Mouse (Mus musculus): ENCODE data around the gene Sprr2b.
"Not testable (repeated sequence)": the region's sequence is repeated elsewhere in the genome, so short reads cannot be mapped to it uniquely, and the experiment has no call there.

Gene Sprr2b

GRCm38 (mm10) chr3:92316320-92316719 lies at the start of gene Sprr2b:
Gene Sprr2b (plus strand): TSS chr3:92316620.
- no peak for DNase-seq (ENCODE audit: low spot score in 2 of 2)

DNA sequence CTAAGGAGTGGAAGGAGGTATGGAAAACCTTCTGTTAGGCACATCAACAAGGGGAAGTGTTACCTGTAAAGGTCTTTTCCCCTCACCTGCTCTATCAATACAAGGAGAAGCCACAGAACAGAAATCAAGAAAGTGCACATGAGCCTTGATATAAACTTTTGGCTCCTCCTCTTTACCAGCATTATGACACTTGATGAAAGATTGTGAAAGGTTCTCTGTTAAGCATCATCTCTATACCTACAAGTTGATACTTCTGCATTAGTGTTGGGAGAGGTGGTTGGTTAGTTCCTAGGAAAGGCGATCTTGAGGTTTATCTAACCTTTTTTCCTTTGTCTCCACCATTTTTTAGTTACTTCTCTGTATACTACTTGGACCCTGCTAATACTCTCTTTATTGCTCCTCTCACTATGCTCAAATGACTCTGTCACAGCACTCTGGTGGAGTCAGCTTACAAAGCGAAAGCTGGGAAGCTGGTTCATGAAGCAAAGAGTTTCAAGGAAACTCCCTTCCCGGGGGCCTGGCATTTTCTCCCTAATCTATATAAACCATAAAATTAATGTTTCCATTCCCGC lies 44.9 kb upstream of the Sprr2b start:
- not testable (repeated sequence) for DNase-seq (ENCODE audit: low spot score in 2 of 2)

GRCm38 (mm10) chr3:92273504-92273903 lies 42.9 kb upstream of the Sprr2b start:
- not testable (repeated sequence) for DNase-seq (ENCODE audit: low spot score in 2 of 2)

DNA sequence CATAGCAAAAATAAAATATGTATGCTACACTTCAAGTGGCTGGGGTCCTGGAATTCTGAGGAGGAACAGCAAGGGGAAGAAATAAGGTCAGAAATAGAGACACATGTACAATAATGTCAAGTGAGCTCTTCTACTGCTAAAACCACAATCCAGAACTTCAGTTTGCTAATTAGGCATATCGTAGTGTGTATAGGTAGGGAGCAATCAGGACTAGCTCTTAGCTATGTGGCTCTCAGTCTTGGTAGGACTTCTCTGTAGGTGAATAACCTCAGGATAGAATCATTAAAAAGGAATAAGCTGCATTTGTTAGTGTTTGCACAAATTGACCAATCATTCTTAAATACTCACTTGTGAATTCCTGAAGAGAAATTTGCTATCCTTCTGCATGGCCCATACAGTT lies 42.4 kb upstream of the Sprr2b start:
- not testable (repeated sequence) for DNase-seq (ENCODE audit: low spot score in 2 of 2)

GRCm38 (mm10) chr3:92279663-92280062 lies 36.8 kb upstream of the Sprr2b start:
- DNase-seq (ENCODE audit: low spot score in 2 of 2) = not testable (repeated sequence)

DNA sequence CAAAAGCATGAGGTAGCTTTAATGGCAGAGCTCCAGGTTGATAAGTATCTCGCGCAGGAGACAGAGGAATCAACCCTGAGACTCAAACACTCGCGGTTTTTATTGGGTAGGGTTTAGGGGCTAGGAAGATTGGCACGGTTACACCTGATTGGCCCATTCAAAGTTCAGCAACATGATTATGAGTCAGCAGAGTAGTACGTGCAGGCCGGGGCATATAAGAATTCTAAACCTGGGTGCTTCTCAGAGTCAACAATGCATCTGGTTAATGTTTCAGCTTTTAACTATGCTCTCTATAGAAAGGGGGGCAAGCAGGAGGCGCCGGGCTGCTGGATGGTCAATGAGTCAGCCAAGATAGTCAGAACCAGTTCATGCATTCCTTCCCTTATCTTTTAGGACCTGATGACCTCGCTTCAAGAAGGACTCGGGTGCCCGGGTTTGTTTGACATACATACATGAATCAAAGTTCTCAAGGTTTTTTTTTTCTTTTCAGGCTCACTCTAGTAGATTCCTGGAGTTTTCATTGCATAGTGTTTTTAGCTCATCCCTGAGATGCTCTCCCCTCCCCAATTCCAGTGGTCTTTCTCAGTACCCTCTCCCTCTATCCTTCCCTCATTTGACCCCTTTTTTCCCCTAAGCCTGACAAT lies 35.3 kb upstream of the Sprr2b start:
- DNase-seq (ENCODE audit: low spot score in 2 of 2) = not testable (repeated sequence)

DNA sequence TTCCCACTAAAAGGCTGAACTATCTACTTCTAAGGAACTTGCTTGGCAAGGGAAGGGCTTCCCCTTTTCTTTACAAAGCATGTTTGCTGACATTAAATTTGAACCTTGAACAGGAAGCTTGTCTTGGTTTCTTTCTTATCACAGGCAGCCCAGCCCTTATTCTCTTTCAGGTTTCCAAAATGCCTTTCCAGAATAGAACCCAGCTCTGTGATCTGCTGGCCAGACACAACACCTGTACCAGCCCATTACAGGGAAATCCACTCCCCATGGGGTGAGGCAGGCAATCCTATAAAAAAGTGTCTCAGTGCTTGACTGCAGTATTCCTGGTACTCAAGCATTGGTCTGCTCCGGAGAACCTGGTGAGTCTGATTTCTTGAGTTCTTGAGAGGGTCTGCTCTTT lies 31.3 kb upstream of the Sprr2b start, which contains the start of gene Sprr2a3:
Gene Sprr2a3, plus strand, starts transcription at position 317 of the 400 bp plus-strand sequence.
- DNase-seq (ENCODE audit: low spot score in 2 of 2) = not testable (repeated sequence)

- DNase-seq (ENCODE audit: low spot score in 2 of 2) = not testable (repeated sequence)
Observed at GRCm38 (mm10) chr3:92288489-92288888, 27.9 kb upstream of the Sprr2b start.

- DNase-seq (ENCODE audit: low spot score in 2 of 2) = no peak
Observed at GRCm38 (mm10) chr3:92307406-92307805, 9.0 kb upstream of the Sprr2b start.

- no peak for DNase-seq (ENCODE audit: low spot score in 2 of 2)
Observed at GRCm38 (mm10) chr3:92317384-92317783, 964 bp downstream of the Sprr2b start.

- no peak for DNase-seq (ENCODE audit: low spot score in 2 of 2)
Observed at GRCm38 (mm10) chr3:92336278-92336677, 19.9 kb downstream of the Sprr2b start.

DNA sequence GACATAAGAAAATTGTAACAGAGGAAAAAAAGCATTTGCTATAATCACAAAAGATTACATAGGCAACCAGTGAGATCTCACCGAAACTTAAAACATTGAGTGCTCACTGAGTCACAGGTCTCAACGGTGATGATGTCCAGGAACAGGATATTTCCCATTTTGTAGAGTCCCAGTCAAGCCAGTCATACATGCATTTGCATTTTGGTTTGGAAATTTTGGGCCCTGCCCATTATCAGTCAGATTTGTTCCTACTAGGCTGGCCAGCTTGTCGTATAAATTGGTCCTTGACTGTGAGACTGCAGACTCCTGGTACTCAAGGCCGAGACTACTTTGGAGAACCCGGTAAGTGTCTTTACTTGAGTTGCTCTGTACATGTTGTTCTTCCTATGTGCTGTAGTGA lies 22.4 kb downstream of the Sprr2b start, which contains the start of gene Sprr2d:
Gene Sprr2d, plus strand, starts transcription at position 301 of the 400 bp plus-strand sequence.
- DNase-seq (ENCODE audit: low spot score in 2 of 2) = no peak

GRCm38 (mm10) chr3:92351843-92352242 lies 35.4 kb downstream of the Sprr2b start, which contains the start of gene Sprr2e:
Gene Sprr2e (plus strand): TSS chr3:92352143.
- DNase-seq (ENCODE audit: low spot score in 2 of 2) = no peak

GRCm38 (mm10) chr3:92361619-92362018 lies 45.2 kb downstream of the Sprr2b start:
- no peak for DNase-seq (ENCODE audit: low spot score in 2 of 2)

DNA sequence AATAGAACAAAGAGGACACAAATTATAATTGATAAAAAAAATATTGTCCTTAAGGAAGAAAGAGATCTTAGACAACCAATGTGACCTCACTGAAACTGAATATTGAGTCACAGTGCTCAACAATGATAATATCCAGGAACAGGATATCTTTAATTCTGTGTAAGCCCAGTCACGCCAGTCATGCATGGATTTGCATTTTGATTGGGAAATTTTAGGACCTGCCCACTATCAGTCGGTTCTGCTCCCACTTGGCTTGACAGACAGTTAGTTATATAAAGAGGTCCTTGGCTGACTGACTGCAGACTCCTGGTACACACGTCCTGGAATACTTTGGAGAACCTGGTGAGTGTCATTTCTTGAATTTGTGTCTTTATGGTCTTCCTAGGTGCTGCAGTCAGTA lies 48.5 kb downstream of the Sprr2b start, which contains the start of gene Sprr2f:
Gene Sprr2f, plus strand, starts transcription at position 301 of the 400 bp plus-strand sequence.
- no peak for DNase-seq (ENCODE audit: low spot score in 2 of 2)

Measured in spleen, postnatal 36 days (tissue).